Mouse (Mus musculus) monocyte, adult 2 months (primary cell): ENCODE measurements around the gene Dazl.
A peak's percentile ranks its signal among the peaks of the same experiment; 100 is the strongest.
"Not testable (repeated sequence)": the region's sequence is repeated elsewhere in the genome, so short reads cannot be mapped to it uniquely, and the experiment has no call there.

ENCODE experiments used
- DNase-seq, 2 experiments: peaks; one replicate each; pipeline ENCODE4 v3.0.0; 2022; ENCODE audit warnings: low spot score in 2 of 2, low read depth in 1 of 2

Gene Dazl

GRCm38 (mm10) chr17:50291485-50292200 is 1.8 kb downstream of the Dazl start:
- no peak for DNase-seq

- DNase-seq = no peak
Measured at GRCm38 (mm10) chr17:50284845-50285244, 8.6 kb downstream of the Dazl start.

GRCm38 (mm10) chr17:50261615-50262014 is 31.8 kb downstream of the Dazl start:
- DNase-seq = not testable (repeated sequence)

- no peak for DNase-seq
Measured at GRCm38 (mm10) chr17:50260856-50261255, 32.6 kb downstream of the Dazl start.

DNA sequence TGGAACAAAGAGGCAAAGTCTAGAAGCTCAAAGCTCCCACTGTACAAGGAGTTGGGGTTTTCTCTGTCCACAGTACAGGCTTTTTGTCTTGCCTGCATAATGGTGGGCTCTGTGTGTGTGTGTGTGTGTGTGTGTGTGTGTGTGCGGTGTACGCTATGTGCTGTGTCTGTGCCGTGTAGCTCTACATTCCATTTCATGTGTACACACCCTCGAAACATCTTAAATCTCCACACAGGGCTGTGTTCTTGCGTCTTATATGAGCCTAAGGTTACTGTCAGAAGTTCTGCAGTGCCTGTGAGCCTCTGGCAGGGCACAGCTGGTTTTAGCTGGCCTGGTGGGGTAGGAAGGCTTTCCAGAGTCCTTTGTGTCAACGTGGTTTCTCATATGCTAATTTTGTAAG is 46.8 kb downstream of the Dazl start:
- DNase-seq = no peak

DNA sequence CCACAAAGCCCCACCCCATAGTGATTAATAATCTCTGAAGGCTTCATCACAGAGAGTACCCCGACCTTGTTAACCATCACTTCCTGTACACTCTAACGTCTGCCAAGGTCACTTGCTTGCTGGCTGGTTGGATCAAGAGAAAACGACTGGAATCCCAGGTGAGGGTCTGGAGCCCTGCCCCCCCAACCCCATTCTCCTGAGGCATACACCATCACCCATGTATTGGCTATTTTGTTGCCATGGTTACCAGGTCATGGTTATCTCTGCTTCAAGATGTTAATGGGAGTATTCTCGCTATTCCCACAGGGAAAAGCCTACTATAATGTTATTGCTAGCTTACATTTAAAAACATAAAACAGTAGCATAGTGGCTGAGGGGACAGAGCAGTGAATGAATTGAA is 48.8 kb downstream of the Dazl start:
- no peak for DNase-seq

GRCm38 (mm10) chr17:50243326-50243725 is 50.1 kb downstream of the Dazl start:
- no peak for DNase-seq

- DNase-seq = no peak
Measured at GRCm38 (mm10) chr17:50237818-50238610, 55.4 kb downstream of the Dazl start.

DNA sequence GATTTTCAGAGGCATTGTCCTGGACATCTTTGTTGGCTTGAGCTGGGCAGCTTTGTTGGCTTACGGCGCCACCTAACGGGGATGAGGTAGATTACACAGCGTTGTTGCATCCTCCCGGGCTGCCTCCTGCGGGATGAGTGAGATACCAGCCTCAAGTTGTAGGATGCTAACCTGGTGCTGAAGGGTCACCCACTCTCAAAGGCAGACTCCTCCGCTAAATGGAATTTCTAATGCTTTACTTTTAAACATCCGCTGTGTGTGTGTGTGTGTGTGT is 56.1 kb downstream of the Dazl start:
- DNase-seq = peak; percentile 51 to 70

DNA sequence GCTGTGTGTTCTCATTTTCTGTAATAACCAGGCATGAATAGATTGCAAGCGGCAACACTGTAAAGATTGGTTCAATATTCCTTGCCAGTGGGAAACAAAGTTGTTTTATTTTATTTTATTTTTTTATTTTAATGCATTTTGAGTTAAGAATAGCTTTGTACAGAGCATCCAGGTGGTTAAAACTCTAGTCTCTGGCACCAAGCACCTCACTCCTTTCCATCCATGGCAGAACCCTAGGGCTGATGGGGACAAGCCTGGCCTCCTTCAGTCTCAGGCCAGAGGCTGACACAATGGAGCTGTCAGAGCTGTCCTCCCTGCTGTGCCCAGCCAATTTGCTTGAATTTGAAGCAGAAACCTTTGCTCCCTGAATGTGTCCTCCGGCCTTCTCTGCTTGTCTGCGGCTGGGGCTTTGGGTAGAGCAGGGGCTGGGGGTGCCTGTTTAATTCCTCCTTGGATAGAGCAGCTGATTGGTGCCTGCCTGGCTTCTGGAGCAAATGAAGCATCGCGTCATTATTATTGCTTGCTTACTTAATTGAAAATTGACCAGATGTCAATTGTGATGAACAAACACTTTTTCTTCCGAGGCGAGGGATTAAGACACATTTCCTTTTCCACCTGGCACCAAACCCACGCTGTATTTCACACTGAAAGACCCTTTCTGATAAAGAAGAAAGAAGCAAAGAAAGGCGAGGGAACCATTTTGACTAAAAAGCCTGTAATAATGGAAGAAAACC is 56.6 kb downstream of the Dazl start:
- DNase-seq = no peak

GRCm38 (mm10) chr17:50235943-50236701 is 57.3 kb downstream of the Dazl start:
- no peak for DNase-seq

GRCm38 (mm10) chr17:50233956-50234355 is 59.5 kb downstream of the Dazl start:
- DNase-seq = no peak

- DNase-seq = no peak
Measured at GRCm38 (mm10) chr17:50232821-50233220, 60.6 kb downstream of the Dazl start.

GRCm38 (mm10) chr17:50231206-50231605 is 62.2 kb downstream of the Dazl start:
- DNase-seq = no peak

DNA sequence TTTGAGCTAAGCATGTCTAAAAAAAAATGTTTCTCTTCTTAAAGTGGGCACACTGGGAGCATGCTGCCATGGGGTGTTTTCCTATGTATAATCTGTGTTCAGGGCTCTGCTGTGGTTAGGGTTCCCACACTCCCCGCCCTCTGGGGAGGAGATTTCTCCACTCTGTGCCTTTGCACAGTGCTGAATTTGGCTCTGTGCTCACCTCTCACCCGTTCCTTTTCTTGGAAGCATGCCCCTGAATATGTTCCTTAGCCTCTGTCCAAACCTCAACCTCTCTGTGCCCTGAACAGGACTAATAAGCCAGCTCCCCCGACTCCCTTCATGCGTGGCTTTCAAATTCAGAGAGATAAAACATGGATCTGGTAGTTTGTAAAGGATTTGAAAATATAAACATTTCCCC is 63.9 kb downstream of the Dazl start:
- no peak for DNase-seq
